Mouse (Mus musculus): ENCODE results near the gene Elk3.

DNA sequence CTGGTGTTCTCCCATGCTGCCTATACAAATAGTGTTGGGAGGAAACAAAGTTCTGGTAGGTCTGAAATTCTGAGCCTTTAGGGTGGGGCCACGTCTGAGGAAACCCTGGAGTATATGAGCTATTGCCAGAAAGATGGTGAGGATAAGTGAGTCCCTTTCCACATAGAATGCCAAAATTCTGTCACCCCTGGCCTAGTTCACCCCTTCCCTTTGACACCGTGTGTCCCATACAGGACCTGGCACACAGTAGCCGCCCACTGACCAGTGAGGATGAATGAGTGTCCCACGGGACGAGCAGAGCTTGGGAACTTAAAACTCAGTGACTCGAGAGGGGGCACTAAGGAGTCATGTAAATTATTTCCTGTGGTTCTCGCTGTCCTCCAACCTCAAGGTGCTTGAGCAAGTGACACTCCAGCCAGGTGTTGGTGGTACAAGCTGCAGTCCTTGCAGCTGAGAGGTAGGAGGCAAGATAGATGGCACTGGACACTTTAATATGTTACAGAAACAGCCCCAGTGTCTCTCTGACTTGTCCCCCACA, 8.7 kb upstream of the Elk3 start:
- peak; percentile 15; the same call in 1 of the 2 replicates for TF ChIP-seq CTCF (IDR thresholded peaks at IDR 0.05)
- peak; percentile 34; the same call in 1 of the 2 replicates for TF ChIP-seq POLR2A (IDR thresholded peaks at IDR 0.05; ENCODE audit: insufficient read depth, low read depth, low read length)
